Mouse (Mus musculus) adrenal gland, adult (tissue): Measurements from ENCODE around the gene Fig4.

Experiments
- DNase-seq, 2 experiments: peaks; one replicate each; pipeline ENCODE4 v3.0.0; 2022 to 2023; ENCODE audit warnings: low spot score in 1 of 2; ENCODE audit not compliant: inconsistent age in 2 of 2

The Fig4 gene

DNA sequence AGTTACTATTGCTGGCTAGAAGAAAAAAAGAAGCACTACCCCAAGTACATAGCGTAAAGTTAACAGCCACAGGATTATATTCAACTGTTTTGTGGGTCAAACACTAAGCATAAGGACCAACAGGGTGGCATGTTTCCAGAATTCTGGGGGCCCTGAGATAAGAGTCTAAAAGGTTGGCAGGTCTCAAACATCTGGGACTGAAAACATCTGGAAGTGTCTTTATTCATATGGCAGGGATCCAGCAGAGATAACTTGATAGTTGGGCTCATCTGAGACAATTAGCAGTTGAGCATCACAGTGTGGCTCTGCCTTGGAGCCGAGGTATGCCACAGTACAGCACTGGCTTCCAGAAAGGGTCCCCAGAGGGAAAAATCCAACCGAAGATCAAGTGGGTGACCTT, 153.8 kb downstream of the Fig4 start:
- DNase-seq, result no peak

GRCm38 (mm10) chr10:41146141-41146540, 156.9 kb downstream of the Fig4 start:
- DNase-seq, result no peak
